Mouse (Mus musculus) heart, adult 18-20 months (tissue): Measurements from ENCODE around the gene Cd44. TPM values are rescaled to one million over a fixed set of nuclear protein-coding genes. Genes with fewer than 3 reads are reported as not detected.

Experiments used
- DNase-seq, 2 experiments: peaks; one replicate each; pipeline ENCODE4 v3.0.0; 2021 to 2022; ENCODE audit warnings: mixed read lengths in 1 of 2
- total RNA-seq, 2 experiments: library from RNA; stranded (reverse); gene quantifications; 2 replicates each; pipeline ENCODE4 v1.2.3; 2021

Gene Cd44
- total RNA-seq, 2 experiments from 2014 or later, result 8.9 to 9.8 TPM

DNA sequence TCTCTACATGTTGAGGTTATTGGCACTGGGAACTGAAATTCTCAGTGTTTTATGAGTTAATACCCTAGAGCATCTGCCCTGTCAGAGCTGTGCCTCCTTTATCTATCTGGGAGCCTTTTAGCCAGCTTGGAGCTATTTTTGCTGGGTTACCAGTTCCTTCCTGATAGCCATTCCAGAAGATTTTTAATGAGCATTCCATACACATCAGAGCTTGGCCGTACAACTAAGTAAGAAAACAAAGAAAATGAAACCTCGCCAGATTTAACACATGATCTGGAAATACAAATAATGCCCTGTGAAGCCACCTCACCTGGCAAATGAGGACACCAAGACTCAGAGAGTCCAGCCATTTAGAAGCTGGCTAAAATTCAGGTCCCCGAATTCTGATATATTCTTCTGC lies 138.3 kb downstream of the Cd44 start:
- peak in 1 of 2 experiments; percentile 22 for DNase-seq

Other genes with a start within 250 kb of the Cd44 start
- gene Slc1a2, start 243.0 kb downstream of the Cd44 start, total RNA-seq, result under 1 TPM; 0.22 to 0.62 TPM
- gene Pdhx, start 171.8 kb upstream of the Cd44 start, total RNA-seq, result 100 to 1,000 TPM; 160 to 208 TPM
- 10 to 100 TPM; 70.1 to 77.5 TPM for gene Apip, start 172.0 kb upstream of the Cd44 start, total RNA-seq